Mouse (Mus musculus) forebrain, embryonic 16.5 days (tissue): ENCODE results near the gene Lhpp. TPM values are rescaled to one million over a fixed set of nuclear protein-coding genes. Genes with fewer than 3 reads are reported as not detected.

Source experiments
- ATAC-seq: fragments of 200-750 bp; cut with Nextera tagmentation; 2 replicates; pipeline ENCODE4 v1.8.0; 2017; ENCODE audit warnings: mild to moderate bottlenecking, moderate library complexity
- H3K27ac ChIP-seq: fragments of 300-500 bp; sonication (generic); 2 replicates; pipeline ENCODE4 v1.5.1; 2014; ENCODE audit warnings: low read length, control low read depth
- H3K27me3 ChIP-seq: fragments of 300-500 bp; sonication (generic); replicated peaks from 2 replicates; pipeline ENCODE4 v1.6.1; 2014; ENCODE audit warnings: low read length; ENCODE audit not compliant: control insufficient read depth, insufficient read depth
- H3K36me3 ChIP-seq: fragments of 300-500 bp; sonication (generic); 2 replicates; pipeline ENCODE4 v1.6.1; 2014; ENCODE audit not compliant: control insufficient read depth, insufficient read depth
- H3K4me1 ChIP-seq: fragments of 300-500 bp; sonication (generic); replicated peaks from 2 replicates; pipeline ENCODE4 v1.6.1; 2014; ENCODE audit warnings: low read length; ENCODE audit not compliant: control insufficient read depth, insufficient read depth
- H3K4me2 ChIP-seq: fragments of 300-500 bp; sonication (generic); 2 replicates; pipeline ENCODE4 v1.6.1; 2014; ENCODE audit warnings: mild to moderate bottlenecking, low read length, control low read depth
- H3K4me3 ChIP-seq: fragments of 300-500 bp; sonication (generic); replicated peaks from 2 replicates; pipeline ENCODE4 v1.5.1; 2014; ENCODE audit warnings: mild to moderate bottlenecking, low read length, control low read depth
- H3K9ac ChIP-seq: fragments of 300-500 bp; sonication (generic); replicated peaks from 2 replicates; pipeline ENCODE4 v1.6.1; 2014; ENCODE audit warnings: low read depth, low read length, control low read depth
- H3K9me3 ChIP-seq: fragments of 300-500 bp; sonication (generic); 2 replicates; pipeline ENCODE4 v1.6.1; 2016; ENCODE audit warnings: low read length; ENCODE audit not compliant: control insufficient read depth
- WGBS: fragments of 180-500 bp; shearing (Covaris S2); extraction: QIAGEN DNeasy Blood & Tissue Kit; methylation state at CpG from one replicate; pipeline ENCODE4 v1.1.7; 2014; 5-methylcytosine and 5-hydroxymethylcytosine counted together
- polyA plus RNA-seq: library from polyadenylated mRNA; unstranded; fragments of >200 nt; fragmentation: Nextera tagmentation; extraction: Ambion mirVana; gene quantifications from 2 replicates; pipeline ENCODE4 v1.2.1, GENCODE M21; 2015

Gene Lhpp
- polyA plus RNA-seq, 1 experiment from 2014 or later = 31.2 TPM

DNA sequence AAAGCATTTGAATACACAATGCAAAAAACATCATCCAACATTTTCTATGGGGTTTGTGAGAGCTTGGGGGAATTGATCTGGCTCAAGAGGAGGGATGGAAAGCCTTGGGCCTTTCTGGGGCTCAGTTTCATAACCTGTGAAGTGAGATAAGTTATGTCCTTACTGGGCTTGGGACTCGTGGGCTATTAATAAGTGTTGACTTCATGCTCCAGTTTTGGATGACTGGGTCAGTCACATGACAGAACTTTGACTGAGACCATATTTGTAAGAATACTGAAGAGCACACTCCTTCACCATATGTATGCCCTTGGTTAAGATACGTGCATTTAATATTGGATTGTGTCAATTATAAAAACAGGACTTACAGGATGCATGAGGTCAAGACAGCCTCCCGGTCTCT lies 17.0 kb downstream of the Lhpp start:
- Histone ChIP-seq H3K4me2 (no peak overlapping the region), H3K27me3 (no peaks in the 10 kb centered on the region), H3K9me3 (no peaks in the 10 kb centered on the region), H3K4me3 (no peak overlapping the region), H3K4me1 (peaks cover 4% of the 10 kb centered on the region; the same call in 1 of the 2 replicates), H3K36me3 (no peaks in the 10 kb centered on the region), H3K9ac (no peak overlapping the region), H3K27ac (no peak overlapping the region)
- WGBS = 92% methylated on average over 3 of the region's 3 CpGs
- ATAC-seq = no peak

DNA sequence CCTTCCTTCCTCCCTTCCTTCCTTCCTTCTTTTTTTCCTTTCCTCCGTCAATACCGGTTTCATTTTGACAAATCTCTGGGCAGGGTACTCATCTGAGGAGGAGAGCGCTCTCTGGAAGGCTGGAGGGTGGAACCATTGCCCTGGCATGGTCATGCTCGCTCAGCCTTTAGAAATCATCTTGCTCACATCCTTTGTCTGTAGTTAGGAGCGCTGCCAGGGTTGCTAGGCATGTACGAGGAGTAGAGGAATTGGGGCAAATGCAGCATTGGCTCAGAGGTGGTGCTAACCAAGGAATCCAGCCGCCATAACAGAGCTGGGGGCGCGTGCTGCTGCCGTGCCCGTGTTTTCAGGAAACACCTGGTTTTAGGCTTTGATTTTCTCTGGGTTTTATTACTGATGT lies 20.9 kb downstream of the Lhpp start:
- Histone ChIP-seq H3K27ac (no peak overlapping the region), H3K9me3 (no peaks in the 10 kb centered on the region), H3K4me1 (peaks cover 4% of the 10 kb centered on the region; the same call in 1 of the 2 replicates), H3K4me3 (no peak overlapping the region), H3K36me3 (no peaks in the 10 kb centered on the region), H3K27me3 (no peaks in the 10 kb centered on the region), H3K4me2 (peak overlapping the region; percentile 17; the same call in 1 of the 2 replicates), H3K9ac (no peak overlapping the region)
- peak; percentile 62; the same call in 1 of the 2 replicates for ATAC-seq
- 56% methylated on average over 11 of the region's 11 CpGs for WGBS

DNA sequence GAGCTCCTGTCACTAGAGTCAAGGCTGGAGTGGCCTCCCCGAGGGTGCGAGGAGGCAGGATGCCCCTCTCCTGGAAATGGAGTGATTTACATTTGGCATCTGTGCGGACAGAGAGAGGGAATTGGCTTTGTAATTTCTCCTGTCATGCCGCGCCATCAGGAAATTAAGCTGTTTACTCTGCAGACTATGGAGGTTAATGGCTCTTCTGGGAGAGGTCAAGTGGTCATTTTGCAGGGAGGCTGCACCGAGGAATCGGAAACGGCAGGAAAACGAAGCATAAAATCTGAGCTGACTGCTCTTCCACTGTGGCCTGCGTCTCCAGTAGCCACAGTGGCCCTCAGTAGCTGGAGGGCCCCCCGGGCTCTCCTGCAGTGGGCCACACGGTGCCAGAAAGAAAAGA lies 26.9 kb downstream of the Lhpp start:
- Histone ChIP-seq H3K9me3 (no peaks in the 10 kb centered on the region), H3K4me1 (peaks cover 3% of the 10 kb centered on the region), H3K4me2 (no peak overlapping the region), H3K36me3 (no peaks in the 10 kb centered on the region), H3K4me3 (no peak overlapping the region), H3K9ac (no peak overlapping the region), H3K27ac (no peak overlapping the region), H3K27me3 (no peaks in the 10 kb centered on the region)
- ATAC-seq = no peak
- WGBS = 68% methylated on average over 12 of the region's 12 CpGs

DNA sequence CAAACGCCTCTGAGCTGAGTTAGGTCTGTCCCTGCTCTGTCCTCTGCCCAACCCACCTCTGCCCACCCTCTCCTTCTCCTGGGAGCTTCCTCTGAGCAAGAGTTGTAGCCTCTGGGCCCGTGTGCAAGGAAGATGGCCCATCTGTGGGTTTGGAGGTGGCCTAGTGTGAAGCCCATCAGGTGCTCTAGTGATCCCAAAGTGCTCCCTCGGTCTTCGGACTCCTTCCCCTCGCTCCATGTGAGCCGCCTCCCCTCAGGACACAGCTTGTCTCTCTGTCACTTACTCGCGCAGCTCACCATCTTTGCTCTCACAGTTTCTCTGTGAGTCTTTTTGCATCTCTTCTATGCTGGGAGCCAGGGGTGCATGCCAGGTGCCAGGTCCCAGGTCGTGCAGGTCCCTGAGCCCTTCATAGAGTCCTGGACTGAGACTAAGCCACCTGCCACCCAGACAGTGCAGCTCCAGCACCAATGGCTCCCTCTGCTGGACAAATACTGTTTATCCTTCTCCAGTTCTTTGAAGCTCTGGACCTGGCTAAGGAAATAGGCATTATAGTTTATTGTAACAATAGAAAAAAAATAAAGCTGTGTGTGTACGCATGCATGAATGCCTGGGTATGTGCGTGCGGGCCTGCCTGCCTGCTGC lies 28.1 kb downstream of the Lhpp start:
- peaks cover 3% of the 10 kb centered on the region for H3K4me1 ChIP-seq
- no peak overlapping the region for H3K9ac ChIP-seq
- H3K27ac ChIP-seq = no peak overlapping the region
- no peaks in the 10 kb centered on the region for H3K27me3 ChIP-seq
- WGBS = 56% methylated on average over 12 of the region's 12 CpGs
- no peak overlapping the region for H3K4me2 ChIP-seq
- no peak overlapping the region for H3K4me3 ChIP-seq
- no peaks in the 10 kb centered on the region for H3K36me3 ChIP-seq
- ATAC-seq = peak; percentile 38; the same call in 1 of the 2 replicates
- no peaks in the 10 kb centered on the region for H3K9me3 ChIP-seq

DNA sequence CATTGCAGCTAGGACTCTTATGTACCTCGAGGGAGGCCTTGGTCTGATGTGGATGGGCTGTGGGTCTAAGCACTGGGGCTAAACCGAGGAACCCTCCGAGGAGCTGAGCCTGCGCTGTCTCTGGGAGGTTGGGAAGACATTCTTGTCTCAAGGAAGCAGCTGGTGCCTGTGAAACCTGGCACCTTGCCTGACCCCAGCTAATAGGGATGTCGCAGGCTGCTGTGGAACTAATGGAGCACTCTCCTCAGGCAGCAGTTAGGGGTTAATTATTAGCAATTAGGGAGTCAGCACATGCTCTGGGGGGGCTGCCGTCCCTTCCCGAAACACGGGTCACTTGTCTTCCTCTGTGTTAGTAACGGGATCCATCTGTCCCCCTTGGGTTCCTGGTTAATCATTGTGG lies 30.5 kb downstream of the Lhpp start:
- Histone ChIP-seq H3K27ac (no peak overlapping the region), H3K4me2 (no peak overlapping the region), H3K4me1 (peaks cover 3% of the 10 kb centered on the region), H3K9ac (no peak overlapping the region), H3K27me3 (no peaks in the 10 kb centered on the region), H3K9me3 (no peaks in the 10 kb centered on the region), H3K36me3 (no peaks in the 10 kb centered on the region), H3K4me3 (no peak overlapping the region)
- WGBS = 25% methylated on average over 9 of the region's 9 CpGs
- no peak for ATAC-seq

DNA sequence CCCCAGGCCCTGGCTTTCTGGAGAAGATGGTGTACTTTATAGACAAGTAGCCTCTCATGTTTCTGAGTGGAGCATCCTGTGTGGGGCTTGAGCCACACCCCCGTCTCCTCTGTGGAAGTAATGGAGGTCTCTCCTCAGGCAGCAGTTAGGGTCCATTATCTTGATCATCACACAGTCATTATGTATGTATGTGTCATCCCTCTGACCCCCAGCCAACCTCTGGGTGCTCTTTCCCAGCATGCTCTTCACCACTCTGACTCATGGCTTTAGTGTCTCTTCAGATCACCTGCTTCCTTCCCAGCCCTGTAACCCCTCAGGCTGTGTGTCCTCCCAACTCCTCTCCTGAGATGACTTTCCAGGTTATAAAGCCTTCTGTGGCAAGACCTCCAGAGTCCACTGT lies 31.2 kb downstream of the Lhpp start:
- Histone ChIP-seq H3K27ac (no peak overlapping the region), H3K36me3 (no peaks in the 10 kb centered on the region), H3K4me1 (peaks cover 3% of the 10 kb centered on the region), H3K9ac (no peak overlapping the region), H3K4me3 (no peak overlapping the region), H3K4me2 (no peak overlapping the region), H3K9me3 (no peaks in the 10 kb centered on the region), H3K27me3 (no peaks in the 10 kb centered on the region)
- WGBS = 96% methylated on average over 1 of the region's 1 CpGs
- no peak for ATAC-seq

DNA sequence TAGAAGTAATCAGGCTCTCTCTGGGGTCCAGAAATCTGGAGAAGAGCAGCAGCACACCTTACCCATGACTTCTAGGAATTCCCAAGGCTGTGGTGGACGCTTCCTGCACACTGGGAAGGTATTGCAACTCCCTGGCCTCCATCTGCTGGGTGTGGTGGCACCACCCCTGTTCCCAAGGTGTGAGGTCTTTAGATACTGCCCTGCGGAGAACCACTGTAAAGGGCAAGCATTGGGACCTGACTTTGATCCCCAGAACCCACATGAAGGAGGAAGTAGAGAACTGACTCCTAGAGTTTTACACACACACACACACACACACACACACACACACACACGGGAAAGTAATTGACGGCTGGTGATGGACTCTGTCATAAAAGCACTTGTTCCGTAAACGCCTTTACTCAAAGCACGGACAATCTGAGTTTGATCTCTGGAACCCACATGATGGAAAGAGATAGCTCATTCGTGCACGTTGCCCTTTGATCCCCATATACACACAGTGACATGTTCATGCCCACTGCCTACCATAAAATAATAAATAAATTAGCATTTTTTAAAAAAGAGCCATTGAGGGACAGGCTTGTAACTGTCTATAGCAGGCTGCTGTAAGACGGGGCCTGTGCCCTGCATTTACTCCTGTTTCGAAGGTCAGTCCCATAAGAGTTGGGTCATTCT lies 34.3 kb downstream of the Lhpp start:
- H3K9ac ChIP-seq = no peak overlapping the region
- H3K36me3 ChIP-seq = no peaks in the 10 kb centered on the region
- H3K9me3 ChIP-seq = no peaks in the 10 kb centered on the region
- peaks cover 3% of the 10 kb centered on the region for H3K4me1 ChIP-seq
- 89% methylated on average over 11 of the region's 11 CpGs for WGBS
- no peaks in the 10 kb centered on the region for H3K27me3 ChIP-seq
- no peak for ATAC-seq
- H3K27ac ChIP-seq = no peak overlapping the region
- no peak overlapping the region for H3K4me3 ChIP-seq
- no peak overlapping the region for H3K4me2 ChIP-seq

DNA sequence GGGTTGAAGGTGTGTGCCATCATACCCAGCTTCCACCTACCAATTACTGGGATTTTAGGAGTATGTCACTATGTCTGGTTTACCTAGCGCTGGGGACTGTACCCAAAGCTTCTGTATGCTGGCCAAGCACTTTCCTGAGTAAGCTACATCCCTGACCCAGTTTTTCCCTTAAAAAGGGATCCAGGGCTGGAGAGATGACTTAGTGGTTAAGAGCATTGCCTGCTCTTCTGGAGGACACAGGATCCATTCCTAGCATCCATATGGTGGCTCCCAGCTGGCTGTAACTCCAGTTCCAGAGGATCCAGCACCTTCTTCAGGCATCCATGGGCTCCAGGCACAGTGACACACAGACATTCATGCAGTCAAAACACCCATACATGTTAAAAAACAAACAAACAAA lies 36.1 kb downstream of the Lhpp start:
- no peaks in the 10 kb centered on the region for H3K4me1 ChIP-seq
- H3K36me3 ChIP-seq = no peaks in the 10 kb centered on the region
- no peaks in the 10 kb centered on the region for H3K27me3 ChIP-seq
- no peak overlapping the region for H3K4me2 ChIP-seq
- no peak for ATAC-seq
- H3K27ac ChIP-seq = no peak overlapping the region
- WGBS = 88% methylated on average over 1 of the region's 1 CpGs
- no peak overlapping the region for H3K9ac ChIP-seq
- H3K4me3 ChIP-seq = no peak overlapping the region
- H3K9me3 ChIP-seq = no peaks in the 10 kb centered on the region

DNA sequence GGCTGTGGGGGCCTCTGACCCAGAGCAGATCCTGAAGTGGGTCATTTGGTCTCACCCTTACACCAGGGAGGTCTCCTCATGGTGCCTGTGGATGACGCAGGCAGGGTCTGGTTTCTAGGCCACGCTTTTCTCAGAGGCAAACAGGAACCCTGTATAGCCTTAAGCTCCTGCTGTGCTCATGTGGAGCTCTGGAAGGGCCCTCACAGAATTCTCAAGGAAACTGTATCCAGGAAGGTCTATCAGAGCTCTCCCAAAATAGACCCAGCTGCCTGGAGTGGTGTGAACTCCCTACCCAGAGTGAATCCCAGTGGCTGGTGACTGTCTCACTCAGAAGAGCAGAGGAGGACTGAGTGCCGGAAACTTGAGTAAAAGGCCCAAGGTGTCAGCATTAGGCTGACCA lies 44.0 kb downstream of the Lhpp start:
- Histone ChIP-seq H3K4me1 (peaks cover 23% of the 10 kb centered on the region), H3K36me3 (no peaks in the 10 kb centered on the region), H3K9me3 (no peaks in the 10 kb centered on the region), H3K27ac (no peak overlapping the region), H3K4me2 (no peak overlapping the region), H3K9ac (no peak overlapping the region), H3K4me3 (no peak overlapping the region), H3K27me3 (no peaks in the 10 kb centered on the region)
- 78% methylated on average over 3 of the region's 3 CpGs for WGBS
- no peak for ATAC-seq
